Mouse (Mus musculus) myocyte (in vitro differentiated cells): ENCODE data around the gene Tspan18. TPM values are rescaled to one million over a fixed set of nuclear protein-coding genes. Genes with fewer than 3 reads are reported as not detected.

Source experiments
- H3K27me3 ChIP-seq: one replicate; pipeline ENCODE4 v1.6.1; 2011; ENCODE audit not compliant: control insufficient read depth, insufficient read depth, insufficient read length
- H3K36me3 ChIP-seq: one replicate; pipeline ENCODE4 v1.6.1; 2011; ENCODE audit not compliant: control insufficient read depth, insufficient read depth
- H3K4me2 ChIP-seq: one replicate; pipeline ENCODE4 v1.6.1; 2011; ENCODE audit warnings: low read depth, control low read depth
- H3K4me3 ChIP-seq: one replicate; pipeline ENCODE4 v1.5.1; 2011; ENCODE audit warnings: mild to moderate bottlenecking, control low read depth, moderate library complexity
- H3K79me2 ChIP-seq: one replicate; pipeline ENCODE4 v1.6.1; 2011; ENCODE audit not compliant: control insufficient read depth, insufficient read depth
- H3ac ChIP-seq: one replicate; pipeline ENCODE4 v1.6.1; 2011; ENCODE audit not compliant: control insufficient read depth, insufficient read length
- CEBPB ChIP-seq: IDR thresholded peaks from 2 replicates; pipeline ENCODE4 v1.6.1; 2011; ENCODE audit warnings: mild to moderate bottlenecking, moderate library complexity; ENCODE audit not compliant: poor library complexity, insufficient read depth, severe bottlenecking
- E2F4 ChIP-seq: IDR thresholded peaks from one replicate; pipeline ENCODE4 v1.6.1; 2011; ENCODE audit warnings: mild to moderate bottlenecking, control low read depth, moderate library complexity; ENCODE audit not compliant: insufficient read depth
- MAX ChIP-seq: IDR thresholded peaks from one replicate; pipeline ENCODE4 v1.6.1; 2011; ENCODE audit warnings: low read depth, mild to moderate bottlenecking, control low read depth
- MYOD1 ChIP-seq, 3 experiments: IDR thresholded peaks; one replicate each; pipeline ENCODE4 v1.6.1; 2011; ENCODE audit warnings: control low read depth in 2 of 3, low read depth in 2 of 3, mild to moderate bottlenecking in 2 of 3, moderate library complexity in 1 of 3; ENCODE audit not compliant: insufficient read length in 2 of 3, control insufficient read depth in 1 of 3
- MYOG ChIP-seq, 3 experiments: IDR thresholded peaks; one replicate each; pipeline ENCODE4 v1.6.1; 2011; ENCODE audit warnings: control low read depth in 2 of 3, low read depth in 2 of 3, mild to moderate bottlenecking in 2 of 3; ENCODE audit not compliant: insufficient read length in 2 of 3, control insufficient read depth in 1 of 3, insufficient read depth in 1 of 3
- POLR2A ChIP-seq: IDR thresholded peaks from one replicate; pipeline ENCODE4 v1.6.1; 2011; ENCODE audit warnings: low read depth, mild to moderate bottlenecking, control low read depth, moderate library complexity; ENCODE audit not compliant: insufficient read length
- POLR2AphosphoS2 ChIP-seq: IDR thresholded peaks from one replicate; pipeline ENCODE4 v1.6.1; 2011; ENCODE audit warnings: low read depth, control low read depth; ENCODE audit not compliant: insufficient read length
- REST ChIP-seq: IDR thresholded peaks from one replicate; pipeline ENCODE4 v1.6.1; 2011; ENCODE audit warnings: mild to moderate bottlenecking, control low read depth, moderate library complexity; ENCODE audit not compliant: insufficient read depth, insufficient read length
- SRF ChIP-seq: IDR thresholded peaks from one replicate; pipeline ENCODE4 v1.6.1; 2011; ENCODE audit warnings: low read depth; ENCODE audit not compliant: control insufficient read depth, insufficient read length
- TCF12 ChIP-seq: IDR thresholded peaks from one replicate; pipeline ENCODE4 v1.6.1; 2011; ENCODE audit warnings: mild to moderate bottlenecking, control low read depth; ENCODE audit not compliant: poor library complexity, insufficient read depth, severe bottlenecking
- TCF3 ChIP-seq: IDR thresholded peaks from one replicate; pipeline ENCODE4 v1.6.1; 2011; ENCODE audit warnings: low read depth, control low read depth; ENCODE audit not compliant: insufficient read length
- USF1 ChIP-seq: IDR thresholded peaks from one replicate; pipeline ENCODE4 v1.6.1; 2011; ENCODE audit warnings: low read depth, mild to moderate bottlenecking, control low read depth, moderate library complexity
- polyA plus RNA-seq: library from polyadenylated mRNA; unstranded; fragments of >200 nt; fragmentation: generic; extraction: Trizol; gene quantifications from one replicate; pipeline ENCODE4 v1.2.1, GENCODE M21; 2012; ENCODE audit warnings: missing spikeins

Gene Tspan18
- polyA plus RNA-seq, 1 experiment, result 0.02 TPM

DNA sequence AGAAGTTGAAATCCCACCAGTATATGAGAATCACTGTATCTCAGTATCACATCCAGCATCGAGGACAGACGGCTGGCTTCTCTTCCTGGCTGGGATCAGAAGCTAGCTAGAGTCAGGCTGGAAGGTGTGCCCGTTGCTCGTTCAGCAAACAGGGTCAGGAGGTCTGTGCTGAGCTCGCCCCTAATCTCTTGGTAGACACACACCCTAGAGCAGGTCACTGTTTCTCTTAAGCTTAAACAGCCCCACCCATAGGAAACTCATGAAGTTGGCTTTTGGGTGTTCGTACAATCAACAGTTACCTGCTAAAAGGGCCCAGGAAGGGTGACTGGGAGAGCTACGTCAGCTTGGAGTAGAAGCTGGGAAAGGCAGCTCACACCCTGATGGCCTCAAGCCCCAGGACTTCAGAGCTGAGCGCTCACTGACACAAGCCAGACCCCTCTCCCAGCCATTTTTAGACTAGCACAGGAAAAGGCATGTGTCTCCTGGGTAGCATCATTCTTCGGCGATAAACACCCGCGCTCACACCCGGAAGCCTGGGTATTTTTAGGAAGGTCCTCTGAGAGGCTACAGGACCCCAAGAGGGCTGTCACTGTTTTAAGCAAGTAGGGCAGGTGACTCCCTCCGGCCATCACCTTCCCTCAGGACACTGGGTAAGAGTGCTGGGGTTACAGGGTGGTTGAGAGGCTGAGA, 24.4 kb downstream of the Tspan18 start:
- TF ChIP-seq POLR2A, result no peak
- TF ChIP-seq TCF3, result no peak
- TF ChIP-seq SRF, result no peak
- no peak for TF ChIP-seq E2F4
- TF ChIP-seq POLR2AphosphoS2, result no peak
- TF ChIP-seq USF1, result no peak
- TF ChIP-seq TCF12, result no peak
- TF ChIP-seq MYOD1 (IDR thresholded peaks at IDR 0.05; ENCODE audit: control insufficient read depth in 1 of 3, insufficient read length in 2 of 3, low read depth in 2 of 3), result no peak
- no peak for TF ChIP-seq MYOG (IDR thresholded peaks at IDR 0.05; ENCODE audit: control insufficient read depth in 1 of 3, insufficient read depth in 1 of 3, insufficient read length in 2 of 3, low read depth in 2 of 3)
- TF ChIP-seq REST, result no peak
- TF ChIP-seq CEBPB, result no peak
- no peak for TF ChIP-seq MAX
- Histone ChIP-seq H3K79me2 (no peaks in the 10 kb centered on the region), H3K4me3 (no peak overlapping the region), H3K4me2 (no peak overlapping the region), H3K36me3 (no peaks in the 10 kb centered on the region), H3ac (no peak overlapping the region), H3K27me3 (peaks cover 73% of the 10 kb centered on the region)

DNA sequence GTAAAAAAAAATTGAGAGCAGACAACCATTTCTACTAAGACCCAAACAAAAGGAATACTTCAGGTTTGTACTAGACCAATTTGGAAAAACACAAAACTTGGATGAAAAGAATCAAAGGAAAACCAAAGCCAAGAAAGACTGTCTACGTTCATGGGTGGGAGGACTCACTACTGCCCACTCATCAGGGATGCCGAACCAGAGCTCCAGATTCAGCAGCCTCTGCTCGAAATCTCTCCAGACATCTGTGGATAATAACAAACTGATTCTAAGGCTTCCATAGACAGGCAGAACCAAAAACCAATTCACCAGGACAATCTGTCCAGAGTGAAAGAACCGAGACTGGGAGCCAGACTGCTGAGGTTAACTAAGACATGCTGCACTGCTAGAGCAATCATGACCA, 27.4 kb downstream of the Tspan18 start:
- TF ChIP-seq CEBPB (no peak), POLR2AphosphoS2 (no peak), MYOD1 (IDR thresholded peaks at IDR 0.05; ENCODE audit: control insufficient read depth in 1 of 3, insufficient read length in 2 of 3, low read depth in 2 of 3) (no peak), REST (no peak), E2F4 (no peak), MAX (no peak), POLR2A (no peak), USF1 (no peak), TCF3 (no peak)
- no peak overlapping the region for H3K4me3 ChIP-seq
- no peaks in the 10 kb centered on the region for H3K36me3 ChIP-seq
- no peak overlapping the region for H3K4me2 ChIP-seq
- H3K27me3 ChIP-seq, result peaks cover 69% of the 10 kb centered on the region
- H3ac ChIP-seq, result no peak overlapping the region
- no peaks in the 10 kb centered on the region for H3K79me2 ChIP-seq

DNA sequence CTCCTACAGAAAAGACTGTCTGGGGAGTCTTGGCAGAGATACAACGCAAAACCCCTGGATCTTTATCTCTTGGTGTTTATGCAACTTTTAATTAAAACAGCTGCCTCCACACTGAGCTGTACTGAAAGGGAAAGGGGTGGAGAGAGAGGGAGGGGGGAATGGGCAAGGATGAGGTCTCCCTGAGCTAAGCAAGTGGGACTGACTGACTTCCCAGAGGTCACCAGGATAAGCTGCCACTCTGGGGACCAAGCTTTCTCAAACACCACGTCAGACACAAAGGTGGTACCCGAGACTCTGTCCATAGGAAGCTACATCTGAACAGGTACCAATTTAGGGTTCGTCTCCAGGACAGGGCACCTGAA, 30.1 kb downstream of the Tspan18 start:
- TF ChIP-seq USF1 (no peak), TCF12 (no peak), TCF3 (no peak), SRF (no peak), POLR2A (no peak)
- H3K27me3 ChIP-seq, result peaks cover 61% of the 10 kb centered on the region
- H3K4me3 ChIP-seq, result no peak overlapping the region
- H3K79me2 ChIP-seq, result no peaks in the 10 kb centered on the region
- H3ac ChIP-seq, result no peak overlapping the region
- no peak overlapping the region for H3K4me2 ChIP-seq
- no peaks in the 10 kb centered on the region for H3K36me3 ChIP-seq

- Histone ChIP-seq H3ac (no peak overlapping the region), H3K27me3 (peaks cover 60% of the 10 kb centered on the region), H3K4me2 (no peak overlapping the region), H3K4me3 (no peak overlapping the region), H3K79me2 (no peaks in the 10 kb centered on the region), H3K36me3 (no peaks in the 10 kb centered on the region)
- TF ChIP-seq POLR2AphosphoS2 (no peak), USF1 (no peak), REST (no peak)
These were observed 30.6 kb downstream of the Tspan18 start for GRCm38 (mm10) chr2:93303585-93304272.

DNA sequence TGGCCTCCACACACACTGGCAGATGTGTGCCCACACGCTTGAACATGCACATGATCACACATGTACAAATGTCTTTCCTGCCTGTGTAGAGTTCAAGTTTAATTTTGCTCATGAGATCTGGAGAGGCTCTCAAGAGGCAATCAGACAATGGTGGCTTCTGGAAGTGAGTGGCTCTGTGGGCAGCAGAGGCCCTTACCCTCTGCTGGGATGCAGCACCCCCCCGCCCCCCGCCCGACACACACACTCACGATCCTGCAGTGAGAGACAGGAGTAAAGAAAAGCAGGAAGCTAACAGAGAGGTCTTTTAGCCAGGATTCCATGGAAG, 31.1 kb downstream of the Tspan18 start:
- Histone ChIP-seq H3K4me2 (no peak overlapping the region), H3K36me3 (no peaks in the 10 kb centered on the region)

More for the DNA sequence above, 31.1 kb downstream of the Tspan18 start:
- no peak overlapping the region for H3ac ChIP-seq
- H3K27me3 ChIP-seq, result peaks cover 60% of the 10 kb centered on the region
- TF ChIP-seq MYOD1 (IDR thresholded peaks at IDR 0.05; ENCODE audit: control insufficient read depth in 1 of 3, insufficient read length in 2 of 3, low read depth in 2 of 3) (no peak), SRF (no peak), MYOG (IDR thresholded peaks at IDR 0.05; ENCODE audit: control insufficient read depth in 1 of 3, insufficient read depth in 1 of 3, insufficient read length in 2 of 3, low read depth in 2 of 3) (no peak), MAX (no peak)
- H3K79me2 ChIP-seq, result no peaks in the 10 kb centered on the region
- no peak overlapping the region for H3K4me3 ChIP-seq
